Mouse (Mus musculus): ENCODE data around the gene Pjvk.

- TF ChIP-seq ZC3H11A (IDR thresholded peaks at IDR 0.05; ENCODE audit: borderline replicate concordance, low read depth, low read length) = no peak
- TF ChIP-seq CHD2 (IDR thresholded peaks at IDR 0.05; ENCODE audit: low read depth, low read length) = no peak
- TF ChIP-seq HCFC1 (IDR thresholded peaks at IDR 0.05; ENCODE audit: borderline replicate concordance, insufficient read depth, low read length) = no peak
- TF ChIP-seq MAFK (IDR thresholded peaks at IDR 0.05; ENCODE audit: insufficient read depth, low read depth, low read length) = no peak
Measured at GRCm38 (mm10) chr2:76686986-76687385, 38.7 kb downstream of the Pjvk start.

All from ES-E14 (cell line).